Comparison of ENCODE assay signal across 9 mouse cellular contexts in the genomic region with DNA sequence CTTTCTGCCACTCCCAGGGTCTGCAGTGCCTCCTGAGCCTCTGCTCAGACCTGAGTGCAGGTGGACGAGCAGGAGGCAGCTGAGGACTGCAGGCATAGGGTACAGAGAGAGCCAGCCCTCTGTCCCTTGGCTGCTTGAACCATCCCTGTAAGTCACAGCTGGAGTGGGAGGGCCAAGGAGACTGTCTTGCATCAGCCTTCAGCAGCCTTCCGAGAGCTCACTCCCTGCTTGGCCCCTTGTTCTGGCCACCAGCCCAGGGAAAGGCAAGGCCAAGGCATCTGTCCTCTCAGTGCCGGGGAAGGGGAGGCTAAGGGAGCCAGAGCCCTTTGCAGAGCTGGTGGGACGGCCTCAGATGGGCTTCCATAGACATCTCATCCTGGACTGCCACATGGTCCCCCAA. TPM values are rescaled to one million over a fixed set of nuclear protein-coding genes. Genes with fewer than 3 reads are reported as not detected.
A peak's percentile ranks its signal among the peaks of the same experiment; 100 is the strongest.
DNase-seq lines count a peak whose midpoint lies in the region; ATAC-seq and TF ChIP-seq lines count a peak whose summit lies in the region.
"Had no signal": no experiment of that assay in that cellular context is flagged by ENCODE, and none has a peak within 500 bp of the region (broad histone marks: within the 10 kb centered on the region; RNA-seq: fewer than 3 reads in every experiment).

No protein-coding gene starts in this region.

- no peak for TF ChIP-seq CTCF in intestine, postnatal 0 days (IDR thresholded peaks at IDR 0.05; ENCODE audit: low read depth)

- H3K9me3 ChIP-seq in intestine, postnatal 0 days (ENCODE audit: control insufficient read depth), result no peaks in the 10 kb centered on the region
- H3K9me3 ChIP-seq: neural tube, embryonic 12.5 days had no signal

- WGBS in intestine, postnatal 0 days, result 72% methylated on average over 4 of the region's 4 CpGs

- no peak overlapping the region for H3K4me3 ChIP-seq in intestine, postnatal 0 days (ENCODE audit: low read depth, low read length)
- H3K4me3 ChIP-seq: neural tube, embryonic 12.5 days had no signal

- DNase-seq in adrenal gland, postnatal 10 days, result peak; percentile 70
- DNase-seq in adrenal gland, adult 18-20 months (ENCODE audit: low spot score in 2 of 2), result no peak
- DNase-seq in 3T3-L1 (ENCODE audit: low read depth, low spot score), result peak; percentile 91
- DNase-seq in gastrocnemius, postnatal 10 days, result peak; percentile 61
- no peak for DNase-seq in retina, postnatal 1 day
- no peak for DNase-seq in urinary bladder, postnatal 25 days (ENCODE audit: low spot score)

- peaks cover 14% of the 10 kb centered on the region; the same call in 1 of the 2 replicates for H3K4me1 ChIP-seq in intestine, postnatal 0 days (replicated peaks; ENCODE audit: control insufficient read depth, insufficient read depth, low read length)

- no peak overlapping the region for H3K9ac ChIP-seq in intestine, postnatal 0 days (ENCODE audit: low read depth, low read length)
- H3K9ac ChIP-seq: neural tube, embryonic 12.5 days had no signal

- ATAC-seq in intestine, postnatal 0 days, result no peak; the same call in 1 of the 2 replicates
- no peak for ATAC-seq in megakaryocyte-erythroid progenitor cell, adult 5-6 weeks (replicated peaks; ENCODE audit: low FRiP score, low TSS enrichment, poor library complexity, severe bottlenecking)

- H3K36me3 ChIP-seq in intestine, postnatal 0 days (ENCODE audit: control insufficient read depth, insufficient read depth), result peaks cover 32% of the 10 kb centered on the region

- H3K27me3 ChIP-seq in intestine, postnatal 0 days (replicated peaks; ENCODE audit: control insufficient read depth, insufficient read depth, low read length), result no peaks in the 10 kb centered on the region
- H3K27me3 ChIP-seq: neural tube, embryonic 12.5 days had no signal

- peak overlapping the region; percentile 68 for H3K27ac ChIP-seq in intestine, postnatal 0 days (ENCODE audit: low read depth, low read length)
- H3K27ac ChIP-seq: neural tube, embryonic 12.5 days had no signal

- H3K4me2 ChIP-seq in intestine, postnatal 0 days (replicated peaks; ENCODE audit: low read depth), result no peak overlapping the region
- H3K4me2 ChIP-seq: neural tube, embryonic 12.5 days had no signal

RNA-seq across cellular contexts. Expression of a gene that starts 23.3 kb away (rescaled TPM):
- total RNA-seq in adrenal gland, postnatal 10 days (2021), result 10 to 100 TPM; 37.9 to 41.6 TPM
- total RNA-seq in adrenal gland, adult 18-20 months (2021), result 10 to 100 TPM; 46.5 to 56.8 TPM
- total RNA-seq in gastrocnemius, postnatal 10 days (2021), result 10 to 100 TPM; 26.1 to 29.7 TPM
- polyA plus RNA-seq in intestine, postnatal 0 days (2015; fragmentation: Nextera tagmentation; extraction: Ambion mirVana), result 16.7 and 17.1 TPM in 2 replicates
- total RNA-seq in megakaryocyte-erythroid progenitor cell, adult 5-6 weeks (2014; fragmentation: Nextera tagmentation), result 20.8 and 22.3 TPM in 2 replicates
- total RNA-seq in megakaryocyte-erythroid progenitor cell, adult 5-6 weeks (2017), result 9.9 and 18.2 TPM in 2 replicates

Comparison
In these comparisons a context has a peak if more than half of its experiments do, and no peak if none do; other contexts are left out.
1. DNase-seq: peak in adrenal gland, postnatal 10 days (single experiment), 3T3-L1 (single experiment) and gastrocnemius, postnatal 10 days (single experiment); none in adrenal gland, adult 18-20 months (0 of 2), retina, postnatal 1 day (single experiment) and urinary bladder, postnatal 25 days (single experiment).